Mouse (Mus musculus): ENCODE data around the gene Tpbgl. TPM values are rescaled to one million over a fixed set of nuclear protein-coding genes. Genes with fewer than 3 reads are reported as not detected.

Tpbgl gene
- polyA plus RNA-seq, 1 experiment from 2014 or later: 2.5 TPM

- DNase-seq (ENCODE audit: low spot score) (peak; percentile 16), ATAC-seq (ENCODE audit: low read depth) (no peak)
- Histone ChIP-seq H3K27me3 (replicated peaks; ENCODE audit: control insufficient read depth, insufficient read depth, low read length) (no peaks in the 10 kb centered on the region), H3K27ac (replicated peaks; ENCODE audit: low read depth, low read length) (no peak overlapping the region), H3K9ac (ENCODE audit: low read depth, low read length) (no peak overlapping the region), H3K4me2 (ENCODE audit: low read depth, low read length) (no peak overlapping the region; the same call in 1 of the 2 replicates), H3K4me3 (ENCODE audit: low read depth, low read length) (no peak overlapping the region), H3K36me3 (ENCODE audit: control insufficient read depth, insufficient read depth, low read length) (no peaks in the 10 kb centered on the region), H3K9me3 (ENCODE audit: control insufficient read depth, low read length) (no peaks in the 10 kb centered on the region), H3K4me1 (ENCODE audit: control insufficient read depth, insufficient read depth, low read length) (peaks cover 7% of the 10 kb centered on the region; the same call in 1 of the 2 replicates)
- 38% methylated on average over 6 of the region's 6 CpGs for WGBS
Measured at GRCm38 (mm10) chr7:99580247-99580646, 46.7 kb downstream of the Tpbgl start.

GRCm38 (mm10) chr7:99579491-99580190, 47.3 kb downstream of the Tpbgl start:
- no peaks in the 10 kb centered on the region for H3K27me3 ChIP-seq (replicated peaks; ENCODE audit: control insufficient read depth, insufficient read depth, low read length)
- peak; percentile 33 for DNase-seq (ENCODE audit: low spot score)
- no peaks in the 10 kb centered on the region for H3K36me3 ChIP-seq (ENCODE audit: control insufficient read depth, insufficient read depth, low read length)
- peak overlapping the region; percentile 38 for H3K4me2 ChIP-seq (ENCODE audit: low read depth, low read length)
- WGBS: 11% methylated on average over 16 of the region's 16 CpGs
- 0 out of 2 replicates have a peak overlapping the region, but pooled peaks have one; percentile 14 for H3K4me3 ChIP-seq (ENCODE audit: low read depth, low read length)
- no peak overlapping the region for H3K27ac ChIP-seq (replicated peaks; ENCODE audit: low read depth, low read length)
- H3K9me3 ChIP-seq (ENCODE audit: control insufficient read depth, low read length): no peaks in the 10 kb centered on the region
- H3K9ac ChIP-seq (ENCODE audit: low read depth, low read length): 0 out of 2 replicates have a peak overlapping the region, but pooled peaks have one; percentile 19
- H3K4me1 ChIP-seq (ENCODE audit: control insufficient read depth, insufficient read depth, low read length): peaks cover 7% of the 10 kb centered on the region; the same call in 1 of the 2 replicates
- ATAC-seq (ENCODE audit: low read depth): no peak

- no peak overlapping the region for H3K9ac ChIP-seq (ENCODE audit: low read depth, low read length)
- WGBS: 79% methylated on average over 3 of the region's 3 CpGs
- no peak overlapping the region for H3K4me2 ChIP-seq (ENCODE audit: low read depth, low read length)
- H3K27me3 ChIP-seq (replicated peaks; ENCODE audit: control insufficient read depth, insufficient read depth, low read length): no peaks in the 10 kb centered on the region
- no peak overlapping the region for H3K27ac ChIP-seq (replicated peaks; ENCODE audit: low read depth, low read length)
- H3K36me3 ChIP-seq (ENCODE audit: control insufficient read depth, insufficient read depth, low read length): no peaks in the 10 kb centered on the region
- no peak for DNase-seq (ENCODE audit: low spot score)
- no peaks in the 10 kb centered on the region for H3K9me3 ChIP-seq (ENCODE audit: control insufficient read depth, low read length)
- no peak for ATAC-seq (ENCODE audit: low read depth)
- H3K4me1 ChIP-seq (ENCODE audit: control insufficient read depth, insufficient read depth, low read length): peaks cover 7% of the 10 kb centered on the region; the same call in 1 of the 2 replicates
- H3K4me3 ChIP-seq (ENCODE audit: low read depth, low read length): no peak overlapping the region
Measured at GRCm38 (mm10) chr7:99578246-99578645, 48.7 kb downstream of the Tpbgl start.

Other genes starting within 250 kb of the Tpbgl start
- 15.0 and 17.5 TPM in 2 replicates for gene Gdpd5, start 245.7 kb downstream of the Tpbgl start, polyA plus RNA-seq (2014; fragmentation: Nextera tagmentation; extraction: Ambion mirVana)
- gene Klhl35, start 161.1 kb downstream of the Tpbgl start, polyA plus RNA-seq (2014; fragmentation: Nextera tagmentation; extraction: Ambion mirVana): 0.74 and 1.3 TPM in 2 replicates
- 876 and 912 TPM in 2 replicates for gene Rps3, start 143.4 kb downstream of the Tpbgl start, polyA plus RNA-seq (2014; fragmentation: Nextera tagmentation; extraction: Ambion mirVana)
- 2.8 and 3.8 TPM in 2 replicates for gene Arrb1, start 91.6 kb downstream of the Tpbgl start, polyA plus RNA-seq (2014; fragmentation: Nextera tagmentation; extraction: Ambion mirVana)
- 3.9 TPM in 2 replicates for gene Slco2b1, start 84.2 kb upstream of the Tpbgl start, polyA plus RNA-seq (2014; fragmentation: Nextera tagmentation; extraction: Ambion mirVana)
- gene Olfr520, start 103.2 kb upstream of the Tpbgl start, polyA plus RNA-seq (2014; fragmentation: Nextera tagmentation; extraction: Ambion mirVana): not detected in 2 replicates
- gene Olfr521, start 136.4 kb upstream of the Tpbgl start, polyA plus RNA-seq (2014; fragmentation: Nextera tagmentation; extraction: Ambion mirVana): not detected in 2 replicates
- gene Neu3, start 201.3 kb upstream of the Tpbgl start, polyA plus RNA-seq (2014; fragmentation: Nextera tagmentation; extraction: Ambion mirVana): 1.7 and 1.9 TPM in 2 replicates
- 0.42 and 0.55 TPM in 2 replicates for gene Xrra1, start 232.0 kb upstream of the Tpbgl start, polyA plus RNA-seq (2014; fragmentation: Nextera tagmentation; extraction: Ambion mirVana)
- 290 and 303 TPM in 2 replicates for gene Spcs2, start 236.4 kb upstream of the Tpbgl start, polyA plus RNA-seq (2014; fragmentation: Nextera tagmentation; extraction: Ambion mirVana)